Mouse (Mus musculus) stomach, embryonic 14.5 days (tissue): ENCODE measurements around the gene Ttc7. TPM values are rescaled to one million over a fixed set of nuclear protein-coding genes. Genes with fewer than 3 reads are reported as not detected.
A peak's percentile ranks its signal among the peaks of the same experiment; 100 is the strongest.

Source experiments
- ATAC-seq: fragments of 200-750 bp; cut with Nextera tagmentation; 2 replicates; pipeline ENCODE4 v1.8.0; 2017; ENCODE audit warnings: low read depth, moderate TSS enrichment; ENCODE audit not compliant: insufficient number of reproducible peaks, insufficient read depth, low FRiP score
- H3K27ac ChIP-seq: fragments of 300-500 bp; sonication (generic); 2 replicates; pipeline ENCODE4 v1.5.1; 2014; ENCODE audit warnings: mild to moderate bottlenecking, low read length, moderate library complexity, mixed read lengths
- H3K27me3 ChIP-seq: fragments of 300-500 bp; sonication (generic); 2 replicates; pipeline ENCODE4 v1.6.1; 2014; ENCODE audit warnings: low read length, control low read depth, mixed read lengths; ENCODE audit not compliant: control insufficient read depth, insufficient read depth
- H3K36me3 ChIP-seq: fragments of 300-500 bp; sonication (generic); 2 replicates; pipeline ENCODE4 v1.6.1; 2014; ENCODE audit warnings: mild to moderate bottlenecking, control low read depth, low read length, moderate library complexity, mixed read lengths; ENCODE audit not compliant: control insufficient read depth, insufficient read depth
- H3K4me1 ChIP-seq: fragments of 300-500 bp; sonication (generic); 2 replicates; pipeline ENCODE4 v1.6.1; 2014; ENCODE audit warnings: low read length, control low read depth, mixed read lengths; ENCODE audit not compliant: control insufficient read depth, insufficient read depth
- H3K4me2 ChIP-seq: fragments of 300-500 bp; sonication (generic); replicated peaks from 2 replicates; pipeline ENCODE4 v1.6.1; 2014; ENCODE audit warnings: low read depth, low read length, control low read depth
- H3K4me3 ChIP-seq: fragments of 300-500 bp; sonication (generic); 2 replicates; pipeline ENCODE4 v1.5.1; 2014; ENCODE audit warnings: low read depth, low read length, control low read depth
- H3K9ac ChIP-seq: fragments of 300-500 bp; sonication (generic); replicated peaks from 2 replicates; pipeline ENCODE4 v1.6.1; 2014; ENCODE audit warnings: low read depth, mild to moderate bottlenecking, control low read depth, low read length, moderate library complexity, mixed read lengths
- H3K9me3 ChIP-seq: fragments of 300-500 bp; sonication (generic); 2 replicates; pipeline ENCODE4 v1.6.1; 2016; ENCODE audit warnings: low read depth, low read length, control low read depth; ENCODE audit not compliant: control insufficient read depth
- WGBS: fragments of 180-500 bp; shearing (Covaris S2); extraction: QIAGEN DNeasy Blood & Tissue Kit; methylation state at CpG from one replicate; pipeline ENCODE4 v1.1.7; 2014; 5-methylcytosine and 5-hydroxymethylcytosine counted together
- polyA plus RNA-seq: library from polyadenylated mRNA; unstranded; fragments of >200 nt; fragmentation: Nextera tagmentation; extraction: Ambion mirVana; gene quantifications from 2 replicates; pipeline ENCODE4 v1.2.1, GENCODE M21; 2014

Gene Ttc7
- polyA plus RNA-seq, 1 experiment from 2014 or later, result 5.9 TPM

- Histone ChIP-seq H3K9ac (no peak overlapping the region), H3K36me3 (no peaks in the 10 kb centered on the region), H3K4me3 (no peak overlapping the region), H3K27me3 (no peaks in the 10 kb centered on the region), H3K4me1 (peaks cover 42% of the 10 kb centered on the region), H3K27ac (peak overlapping the region; percentile 27; the same call in 1 of the 2 replicates), H3K9me3 (no peaks in the 10 kb centered on the region), H3K4me2 (no peak overlapping the region)
- no peak for ATAC-seq
- WGBS, result 83% methylated on average over 6 of the region's 6 CpGs
Measured at GRCm38 (mm10) chr17:87376831-87377471, 94.3 kb downstream of the Ttc7 start.

- H3K9ac ChIP-seq, result no peak overlapping the region
- ATAC-seq, result peak; percentile 24; the same call in 1 of the 2 replicates
- H3K4me2 ChIP-seq, result no peak overlapping the region
- H3K4me3 ChIP-seq, result no peak overlapping the region
- peaks cover 42% of the 10 kb centered on the region for H3K4me1 ChIP-seq
- WGBS, result 46% methylated on average over 6 of the region's 6 CpGs
- no peaks in the 10 kb centered on the region for H3K9me3 ChIP-seq
- no peaks in the 10 kb centered on the region for H3K27me3 ChIP-seq
- H3K36me3 ChIP-seq, result no peaks in the 10 kb centered on the region
- peak overlapping the region; percentile 27; the same call in 1 of the 2 replicates for H3K27ac ChIP-seq
Measured at GRCm38 (mm10) chr17:87377536-87377935, 94.8 kb downstream of the Ttc7 start.

- H3K9ac ChIP-seq, result no peak overlapping the region
- no peak for ATAC-seq
Measured at GRCm38 (mm10) chr17:87378354-87379159, 95.9 kb downstream of the Ttc7 start.

GRCm38 (mm10) chr17:87379160-87379624 is 96.5 kb downstream of the Ttc7 start:
- no peak for ATAC-seq
- H3K4me2 ChIP-seq, result no peak overlapping the region
- no peak overlapping the region for H3K9ac ChIP-seq
- H3K4me1 ChIP-seq, result peaks cover 42% of the 10 kb centered on the region
- H3K36me3 ChIP-seq, result no peaks in the 10 kb centered on the region
- no peaks in the 10 kb centered on the region for H3K9me3 ChIP-seq
- H3K27ac ChIP-seq, result no peak overlapping the region; the same call in 1 of the 2 replicates
- H3K4me3 ChIP-seq, result no peak overlapping the region
- WGBS, result 79% methylated on average over 11 of the region's 11 CpGs
- no peaks in the 10 kb centered on the region for H3K27me3 ChIP-seq

More at GRCm38 (mm10) chr17:87378354-87379159, 95.9 kb downstream of the Ttc7 start:
- Histone ChIP-seq H3K4me3 (no peak overlapping the region), H3K4me2 (no peak overlapping the region), H3K36me3 (no peaks in the 10 kb centered on the region), H3K27me3 (no peaks in the 10 kb centered on the region), H3K4me1 (peaks cover 42% of the 10 kb centered on the region), H3K27ac (peak overlapping the region; percentile 21; the same call in 1 of the 2 replicates), H3K9me3 (no peaks in the 10 kb centered on the region)
- 55% methylated on average over 16 of the region's 16 CpGs for WGBS

- H3K27me3 ChIP-seq, result no peaks in the 10 kb centered on the region
- H3K4me2 ChIP-seq, result no peak overlapping the region
- H3K9me3 ChIP-seq, result no peaks in the 10 kb centered on the region
- WGBS, result 31% methylated on average over 10 of the region's 10 CpGs
- no peak for ATAC-seq
- no peaks in the 10 kb centered on the region for H3K36me3 ChIP-seq
- no peak overlapping the region for H3K9ac ChIP-seq
- H3K27ac ChIP-seq, result peak overlapping the region; percentile 6; the same call in 1 of the 2 replicates
- peaks cover 42% of the 10 kb centered on the region for H3K4me1 ChIP-seq
- no peak overlapping the region for H3K4me3 ChIP-seq
Measured at GRCm38 (mm10) chr17:87379821-87380220, 97.1 kb downstream of the Ttc7 start.

GRCm38 (mm10) chr17:87380681-87381080 is 98.0 kb downstream of the Ttc7 start:
- ATAC-seq, result no peak
- no peaks in the 10 kb centered on the region for H3K36me3 ChIP-seq
- no peak overlapping the region for H3K4me2 ChIP-seq
- no peaks in the 10 kb centered on the region for H3K27me3 ChIP-seq
- H3K27ac ChIP-seq, result 0 out of 2 replicates have a peak overlapping the region, but pooled peaks have one; percentile 6
- H3K9ac ChIP-seq, result no peak overlapping the region
- peaks cover 40% of the 10 kb centered on the region for H3K4me1 ChIP-seq
- 79% methylated on average over 9 of the region's 9 CpGs for WGBS
- H3K4me3 ChIP-seq, result no peak overlapping the region
- H3K9me3 ChIP-seq, result no peaks in the 10 kb centered on the region

- no peaks in the 10 kb centered on the region for H3K36me3 ChIP-seq
- no peak overlapping the region for H3K27ac ChIP-seq
- 79% methylated on average over 3 of the region's 3 CpGs for WGBS
Measured at GRCm38 (mm10) chr17:87385835-87386234, 103.1 kb downstream of the Ttc7 start.

GRCm38 (mm10) chr17:87387068-87387467 is 104.4 kb downstream of the Ttc7 start:
- ATAC-seq, result no peak
- Histone ChIP-seq H3K27me3 (no peaks in the 10 kb centered on the region), H3K36me3 (no peaks in the 10 kb centered on the region), H3K4me3 (no peak overlapping the region), H3K9me3 (no peaks in the 10 kb centered on the region), H3K4me1 (no peaks in the 10 kb centered on the region), H3K27ac (no peak overlapping the region), H3K4me2 (no peak overlapping the region), H3K9ac (no peak overlapping the region)
- 29% methylated on average over 5 of the region's 5 CpGs for WGBS

More at GRCm38 (mm10) chr17:87385835-87386234, 103.1 kb downstream of the Ttc7 start:
- ATAC-seq, result no peak
- Histone ChIP-seq H3K4me2 (no peak overlapping the region), H3K4me3 (no peak overlapping the region), H3K9me3 (no peaks in the 10 kb centered on the region), H3K27me3 (no peaks in the 10 kb centered on the region), H3K9ac (no peak overlapping the region), H3K4me1 (no peaks in the 10 kb centered on the region)
